Mouse (Mus musculus): ENCODE data around the gene Ubald2. TPM values are rescaled to one million over a fixed set of nuclear protein-coding genes. Genes with fewer than 3 reads are reported as not detected.

Gene Ubald2
- polyA plus RNA-seq, 1 experiment from 2014 or later = 77.5 TPM

DNA sequence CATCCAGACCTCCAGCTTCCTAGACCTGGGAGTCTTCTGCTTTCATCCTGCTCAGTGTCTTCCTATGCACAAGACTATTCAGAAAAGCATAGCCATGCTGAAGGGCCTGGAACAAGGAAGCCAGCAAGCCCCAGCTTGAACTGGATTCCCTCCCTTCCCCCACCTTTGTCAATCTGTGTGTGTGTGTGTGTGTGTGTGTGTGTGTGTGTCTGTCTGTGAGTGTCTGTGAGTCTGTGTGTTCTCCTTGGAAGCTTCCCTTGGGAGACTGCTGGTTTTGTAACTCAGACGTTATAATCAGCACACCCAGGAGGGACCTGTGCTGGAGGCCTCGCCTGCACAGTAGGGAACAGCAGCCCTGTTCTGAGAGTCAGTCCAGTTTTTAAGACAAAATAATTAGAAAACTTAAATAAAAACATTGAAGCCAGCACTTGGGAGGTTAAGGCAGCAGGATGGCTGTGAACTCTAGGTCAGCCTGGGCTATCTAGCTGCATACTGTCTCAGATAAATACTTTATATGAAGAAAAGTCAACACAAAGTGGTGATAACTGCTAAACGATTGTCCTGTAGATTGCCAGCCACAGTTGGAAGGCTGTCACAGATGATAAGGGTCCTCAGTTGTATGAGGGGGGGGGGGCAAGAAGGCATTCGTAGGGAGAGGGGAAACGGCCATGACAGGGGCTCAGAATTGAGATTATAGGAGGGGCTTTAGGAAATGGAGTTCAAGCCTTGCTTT is 2.3 kb downstream of the Ubald2 start:
- Histone ChIP-seq H3K27ac (replicated peaks; ENCODE audit: low read depth, low read length) (no peak overlapping the region), H3K27me3 (ENCODE audit: control insufficient read depth, insufficient read depth, low read length) (no peaks in the 10 kb centered on the region), H3K4me3 (replicated peaks; ENCODE audit: low read depth, low read length) (peak overlapping the region; percentile 83), H3K4me2 (ENCODE audit: low read length) (peak overlapping the region; percentile 71), H3K9me3 (ENCODE audit: control insufficient read depth, low read length) (no peaks in the 10 kb centered on the region), H3K36me3 (ENCODE audit: control insufficient read depth, insufficient read depth, low read length) (peaks cover 28% of the 10 kb centered on the region), H3K4me1 (ENCODE audit: control insufficient read depth, insufficient read depth, low read length) (peaks cover 21% of the 10 kb centered on the region), H3K9ac (replicated peaks; ENCODE audit: low read length) (0 out of 2 replicates have a peak overlapping the region, but pooled peaks have one; percentile 18)
- 57% methylated on average over 5 of the region's 5 CpGs for WGBS
- DNase-seq (no peak), ATAC-seq (ENCODE audit: low FRiP score, low TSS enrichment) (no peak)

DNA sequence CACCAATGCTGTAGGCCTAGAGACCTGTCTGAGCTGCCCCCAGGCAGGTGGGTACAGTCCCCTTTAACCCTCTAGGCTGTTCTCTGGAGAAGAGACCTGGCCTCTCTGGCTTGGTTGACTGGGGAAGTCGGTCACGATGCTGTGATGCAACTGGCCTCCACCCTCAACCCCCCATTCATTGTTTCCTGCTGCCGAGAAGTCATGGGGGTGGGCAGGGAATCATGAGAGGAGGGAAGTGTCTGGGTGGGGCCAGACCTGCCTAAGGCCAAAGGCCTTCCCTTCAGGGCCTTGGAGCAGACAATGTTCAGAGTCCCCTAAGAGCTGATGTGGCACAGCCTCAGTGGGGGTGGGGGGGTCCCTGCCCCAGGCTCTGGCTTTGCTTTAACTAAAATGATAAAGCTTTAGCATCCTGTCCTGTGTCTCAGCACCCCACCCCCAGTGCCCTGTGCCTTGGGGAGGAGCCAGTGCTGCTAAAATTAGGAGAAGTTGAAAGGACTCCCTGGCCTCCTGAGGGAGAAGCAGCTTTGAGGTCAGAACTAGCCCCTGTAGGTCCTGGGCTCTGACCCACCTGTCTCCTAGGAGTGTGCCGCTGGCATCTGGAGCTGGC is 2.9 kb downstream of the Ubald2 start:
- Histone ChIP-seq H3K27ac (replicated peaks; ENCODE audit: low read depth, low read length) (no peak overlapping the region), H3K4me1 (ENCODE audit: control insufficient read depth, insufficient read depth, low read length) (peaks cover 21% of the 10 kb centered on the region), H3K4me2 (ENCODE audit: low read length) (peak overlapping the region; percentile 71), H3K9ac (replicated peaks; ENCODE audit: low read length) (peak overlapping the region; percentile 31; the same call in 1 of the 2 replicates), H3K9me3 (ENCODE audit: control insufficient read depth, low read length) (no peaks in the 10 kb centered on the region), H3K27me3 (ENCODE audit: control insufficient read depth, insufficient read depth, low read length) (no peaks in the 10 kb centered on the region), H3K4me3 (replicated peaks; ENCODE audit: low read depth, low read length) (no peak overlapping the region), H3K36me3 (ENCODE audit: control insufficient read depth, insufficient read depth, low read length) (peaks cover 28% of the 10 kb centered on the region)
- DNase-seq (no peak), ATAC-seq (ENCODE audit: low FRiP score, low TSS enrichment) (no peak)
- 62% methylated on average over 4 of the region's 4 CpGs for WGBS

DNA sequence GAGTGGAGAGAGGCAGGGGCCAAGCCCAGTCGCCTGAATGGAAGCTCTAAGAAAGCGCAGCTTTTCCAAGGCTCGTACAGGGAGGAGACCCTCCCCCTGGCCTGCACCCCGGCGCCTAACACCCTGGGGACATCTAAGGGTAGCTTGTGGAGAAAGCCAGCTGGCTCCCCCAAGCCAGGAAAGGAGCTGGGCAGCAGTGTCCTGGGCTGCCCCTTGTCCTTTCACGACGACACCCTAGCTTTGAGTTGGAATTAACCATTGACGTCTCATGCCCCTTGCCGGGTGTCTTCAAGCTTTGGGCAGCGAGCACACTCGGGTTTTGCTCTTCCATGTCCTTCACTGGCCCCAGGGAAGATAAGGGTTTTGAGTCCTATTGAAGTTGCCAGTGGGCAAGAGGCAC is 3.6 kb downstream of the Ubald2 start:
- Histone ChIP-seq H3K4me3 (replicated peaks; ENCODE audit: low read depth, low read length) (no peak overlapping the region), H3K9ac (replicated peaks; ENCODE audit: low read length) (no peak overlapping the region), H3K27me3 (ENCODE audit: control insufficient read depth, insufficient read depth, low read length) (no peaks in the 10 kb centered on the region), H3K9me3 (ENCODE audit: control insufficient read depth, low read length) (no peaks in the 10 kb centered on the region), H3K27ac (replicated peaks; ENCODE audit: low read depth, low read length) (no peak overlapping the region), H3K4me2 (ENCODE audit: low read length) (no peak overlapping the region), H3K36me3 (ENCODE audit: control insufficient read depth, insufficient read depth, low read length) (peaks cover 28% of the 10 kb centered on the region), H3K4me1 (ENCODE audit: control insufficient read depth, insufficient read depth, low read length) (peaks cover 21% of the 10 kb centered on the region)
- 82% methylated on average over 11 of the region's 11 CpGs for WGBS
- DNase-seq = no peak
- no peak for ATAC-seq (ENCODE audit: low FRiP score, low TSS enrichment)

DNA sequence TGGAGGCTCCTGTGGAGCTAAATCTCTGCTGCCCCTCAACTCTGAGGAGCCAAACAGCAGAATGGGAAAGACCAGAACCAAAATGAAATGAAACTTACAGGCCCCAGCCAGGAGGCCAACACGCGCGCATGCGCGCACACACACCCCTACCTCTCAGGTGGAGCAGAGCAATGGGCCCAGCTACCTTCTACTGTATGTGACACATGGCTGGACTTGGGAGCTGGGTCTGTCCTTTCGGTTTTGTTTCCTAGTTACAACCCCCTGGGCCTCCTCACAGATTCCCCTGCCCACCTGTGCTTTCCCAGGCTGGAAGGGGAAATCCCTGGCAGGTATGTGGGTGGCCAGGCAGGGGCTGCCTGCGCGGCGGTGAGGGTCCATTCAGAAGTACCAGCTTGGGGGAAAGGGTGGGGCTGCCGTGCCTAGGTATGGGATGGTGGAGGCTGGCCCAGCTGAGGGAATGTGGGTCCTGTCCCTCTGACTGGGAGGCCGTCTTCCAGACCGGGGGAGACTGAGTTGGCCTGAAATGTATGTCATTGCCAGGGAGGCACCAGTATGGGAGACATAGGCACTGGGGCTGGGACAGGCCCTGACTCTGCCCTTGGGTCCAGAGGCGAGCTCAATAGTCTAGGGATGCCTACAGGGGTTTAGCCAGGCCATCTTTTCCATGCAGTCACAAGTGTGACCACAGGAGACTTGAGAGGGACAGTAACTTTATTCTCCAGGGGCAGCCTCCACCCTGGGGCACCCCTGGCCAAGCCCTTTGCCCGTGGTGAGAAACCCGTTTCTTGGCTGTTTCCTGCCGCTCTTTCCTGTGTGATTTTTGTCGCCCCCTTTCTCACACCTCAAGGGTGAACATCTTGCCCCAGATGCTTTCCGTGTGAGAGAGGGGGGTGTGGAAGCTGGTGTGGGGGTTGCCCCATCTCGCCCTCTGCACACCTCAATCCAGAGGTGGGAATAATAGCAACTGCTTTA is 5.7 kb downstream of the Ubald2 start:
- Histone ChIP-seq H3K4me1 (ENCODE audit: control insufficient read depth, insufficient read depth, low read length) (peaks cover 21% of the 10 kb centered on the region), H3K36me3 (ENCODE audit: control insufficient read depth, insufficient read depth, low read length) (peaks cover 28% of the 10 kb centered on the region), H3K4me2 (ENCODE audit: low read length) (no peak overlapping the region), H3K27me3 (ENCODE audit: control insufficient read depth, insufficient read depth, low read length) (no peaks in the 10 kb centered on the region), H3K9me3 (ENCODE audit: control insufficient read depth, low read length) (no peaks in the 10 kb centered on the region), H3K9ac (replicated peaks; ENCODE audit: low read length) (no peak overlapping the region), H3K27ac (replicated peaks; ENCODE audit: low read depth, low read length) (no peak overlapping the region), H3K4me3 (replicated peaks; ENCODE audit: low read depth, low read length) (no peak overlapping the region)
- WGBS = 85% methylated on average over 19 of the region's 19 CpGs
- ATAC-seq (ENCODE audit: low FRiP score, low TSS enrichment) (no peak), DNase-seq (no peak)

DNA sequence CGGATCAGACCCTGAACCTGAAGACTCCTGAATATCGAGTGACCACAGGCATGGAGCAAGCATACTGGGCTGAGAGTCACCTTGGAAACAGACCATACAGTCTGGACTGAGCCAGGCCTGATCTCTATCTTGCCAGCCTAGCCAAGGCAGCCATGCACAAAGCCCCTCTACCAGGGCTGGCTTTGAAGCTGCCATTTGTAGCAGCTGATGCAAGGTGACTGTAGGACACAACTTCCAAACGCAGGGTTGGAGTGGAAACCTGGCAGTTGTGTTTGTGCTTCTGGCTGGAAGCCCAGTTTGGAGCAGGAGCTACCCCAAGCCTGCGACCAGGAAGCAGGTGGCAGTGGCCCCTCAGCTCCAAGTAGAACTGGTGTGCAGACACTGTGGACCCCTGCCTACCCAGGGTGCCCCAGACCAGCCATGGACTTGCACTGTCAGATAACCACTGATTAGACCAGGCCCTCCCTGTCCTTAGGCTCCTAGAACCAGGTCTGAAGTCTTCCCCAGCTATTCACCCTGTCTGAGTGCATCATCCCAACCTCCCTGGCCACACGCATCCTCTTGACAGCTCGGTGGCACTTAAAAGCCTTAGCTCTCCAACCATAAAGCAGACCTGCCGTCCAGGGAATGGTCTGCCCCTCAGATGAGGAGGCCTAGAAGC is 6.6 kb downstream of the Ubald2 start:
- Histone ChIP-seq H3K4me2 (ENCODE audit: low read length) (no peak overlapping the region), H3K4me1 (ENCODE audit: control insufficient read depth, insufficient read depth, low read length) (peaks cover 16% of the 10 kb centered on the region), H3K4me3 (replicated peaks; ENCODE audit: low read depth, low read length) (no peak overlapping the region), H3K9me3 (ENCODE audit: control insufficient read depth, low read length) (no peaks in the 10 kb centered on the region), H3K27ac (replicated peaks; ENCODE audit: low read depth, low read length) (no peak overlapping the region), H3K27me3 (ENCODE audit: control insufficient read depth, insufficient read depth, low read length) (no peaks in the 10 kb centered on the region), H3K36me3 (ENCODE audit: control insufficient read depth, insufficient read depth, low read length) (peaks cover 28% of the 10 kb centered on the region), H3K9ac (replicated peaks; ENCODE audit: low read length) (no peak overlapping the region)
- DNase-seq = no peak
- WGBS = 85% methylated on average over 7 of the region's 7 CpGs
- ATAC-seq (ENCODE audit: low FRiP score, low TSS enrichment) = no peak

DNA sequence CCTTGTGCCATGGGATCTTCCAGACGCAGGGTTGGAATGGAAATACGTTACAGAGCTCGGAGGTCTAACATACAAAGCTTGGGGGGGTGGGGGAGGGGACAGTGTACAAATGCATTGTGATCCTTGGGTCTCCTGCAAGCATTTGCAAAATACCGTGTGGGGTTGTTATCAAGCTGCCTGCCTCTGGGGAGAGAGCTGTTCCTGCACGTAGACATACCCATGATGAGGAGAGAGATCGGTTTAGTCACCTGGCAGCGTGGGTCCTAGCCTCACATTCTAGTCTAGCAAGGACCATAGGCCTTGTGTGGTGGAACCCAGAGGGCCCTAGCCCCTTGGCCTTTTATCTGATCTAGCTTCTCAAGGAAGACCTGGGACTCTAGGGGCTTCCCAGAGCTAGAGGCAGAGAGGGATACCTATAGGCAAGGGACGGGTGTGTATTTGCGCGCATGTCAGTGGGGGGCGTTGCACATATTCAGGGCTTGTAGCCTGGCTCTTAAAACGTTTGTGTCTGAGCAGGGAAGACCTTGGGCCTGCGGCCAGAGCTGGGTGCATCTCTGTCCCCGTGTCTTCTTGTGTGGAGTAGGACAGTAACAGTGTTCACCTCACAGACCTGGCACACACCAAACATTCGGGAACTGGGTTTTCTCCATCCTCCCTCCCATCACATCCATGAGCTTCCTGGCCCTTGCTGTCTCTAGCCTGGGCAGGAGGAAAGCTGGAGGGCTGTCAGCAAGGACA is 8.4 kb downstream of the Ubald2 start:
- ATAC-seq (ENCODE audit: low FRiP score, low TSS enrichment) = no peak

DNA sequence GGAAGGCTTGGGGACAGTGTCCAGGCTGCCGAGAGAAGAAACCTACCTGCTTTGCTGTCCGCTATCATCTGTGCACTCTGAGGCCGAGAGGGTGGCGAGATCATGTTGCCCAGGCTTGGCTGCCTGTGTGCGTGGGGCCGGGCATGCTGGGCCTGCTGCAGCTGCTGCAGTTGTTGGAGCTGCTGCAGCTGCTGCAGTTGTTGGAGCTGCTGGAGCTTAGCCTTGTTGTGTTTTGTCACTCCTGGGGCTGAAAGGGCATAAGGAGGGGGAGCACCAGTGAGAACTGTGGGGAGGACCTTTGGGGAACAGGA is 8.9 kb downstream of the Ubald2 start:
- WGBS = 83% methylated on average over 6 of the region's 6 CpGs
- H3K4me2 ChIP-seq (ENCODE audit: low read length) = no peak overlapping the region
- peaks cover 8% of the 10 kb centered on the region; the same call in 1 of the 2 replicates for H3K27me3 ChIP-seq (ENCODE audit: control insufficient read depth, insufficient read depth, low read length)
- no peak for DNase-seq
- no peaks in the 10 kb centered on the region for H3K9me3 ChIP-seq (ENCODE audit: control insufficient read depth, low read length)
- no peak overlapping the region for H3K4me3 ChIP-seq (replicated peaks; ENCODE audit: low read depth, low read length)
- no peak overlapping the region for H3K27ac ChIP-seq (replicated peaks; ENCODE audit: low read depth, low read length)
- H3K4me1 ChIP-seq (ENCODE audit: control insufficient read depth, insufficient read depth, low read length) = no peaks in the 10 kb centered on the region
- no peak for ATAC-seq (ENCODE audit: low FRiP score, low TSS enrichment)
- peaks cover 10% of the 10 kb centered on the region for H3K36me3 ChIP-seq (ENCODE audit: control insufficient read depth, insufficient read depth, low read length)
- no peak overlapping the region for H3K9ac ChIP-seq (replicated peaks; ENCODE audit: low read length)

More for the DNA sequence above, 8.4 kb downstream of the Ubald2 start:
- no peak for DNase-seq
- Histone ChIP-seq H3K4me3 (replicated peaks; ENCODE audit: low read depth, low read length) (no peak overlapping the region), H3K36me3 (ENCODE audit: control insufficient read depth, insufficient read depth, low read length) (peaks cover 15% of the 10 kb centered on the region), H3K27me3 (ENCODE audit: control insufficient read depth, insufficient read depth, low read length) (peaks cover 8% of the 10 kb centered on the region; the same call in 1 of the 2 replicates), H3K27ac (replicated peaks; ENCODE audit: low read depth, low read length) (no peak overlapping the region), H3K9ac (replicated peaks; ENCODE audit: low read length) (no peak overlapping the region), H3K9me3 (ENCODE audit: control insufficient read depth, low read length) (no peaks in the 10 kb centered on the region), H3K4me2 (ENCODE audit: low read length) (no peak overlapping the region), H3K4me1 (ENCODE audit: control insufficient read depth, insufficient read depth, low read length) (no peaks in the 10 kb centered on the region; the same call in 1 of the 2 replicates)
- WGBS = 74% methylated on average over 15 of the region's 15 CpGs

DNA sequence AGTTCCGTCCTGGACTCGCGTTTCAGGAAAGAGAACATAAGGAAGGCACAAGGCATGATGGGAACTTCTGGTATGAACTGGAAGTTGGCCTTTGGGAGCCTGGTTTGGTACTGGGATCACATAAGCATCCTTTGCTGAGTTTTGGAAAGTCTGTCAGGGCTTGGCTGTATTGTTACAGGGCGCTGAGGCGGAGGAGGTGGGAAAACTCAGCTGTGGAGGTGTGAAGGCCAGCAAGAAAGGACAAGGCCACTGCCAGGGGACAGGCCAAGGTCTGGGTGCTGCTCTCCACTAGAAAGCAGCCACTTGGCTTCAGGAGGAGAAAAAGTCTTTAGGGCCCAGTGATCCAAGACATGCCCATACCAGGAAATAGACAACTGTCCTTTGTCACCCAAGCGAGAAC is 9.4 kb downstream of the Ubald2 start:
- Histone ChIP-seq H3K4me3 (replicated peaks; ENCODE audit: low read depth, low read length) (no peak overlapping the region), H3K27me3 (ENCODE audit: control insufficient read depth, insufficient read depth, low read length) (peaks cover 8% of the 10 kb centered on the region; the same call in 1 of the 2 replicates), H3K27ac (replicated peaks; ENCODE audit: low read depth, low read length) (no peak overlapping the region), H3K36me3 (ENCODE audit: control insufficient read depth, insufficient read depth, low read length) (peaks cover 10% of the 10 kb centered on the region), H3K4me1 (ENCODE audit: control insufficient read depth, insufficient read depth, low read length) (no peaks in the 10 kb centered on the region), H3K4me2 (ENCODE audit: low read length) (no peak overlapping the region), H3K9me3 (ENCODE audit: control insufficient read depth, low read length) (no peaks in the 10 kb centered on the region), H3K9ac (replicated peaks; ENCODE audit: low read length) (no peak overlapping the region)
- DNase-seq (no peak), ATAC-seq (ENCODE audit: low FRiP score, low TSS enrichment) (no peak)
- 90% methylated on average over 6 of the region's 6 CpGs for WGBS
